Mouse (Mus musculus) hindlimb bud, embryonic 11.5 days (tissue): Measurements from ENCODE around the gene Ngdn.
"Not testable (repeated sequence)": the region's sequence is repeated elsewhere in the genome, so short reads cannot be mapped to it uniquely, and the experiment has no call there.

Source experiments
- DNase-seq: peaks from one replicate; pipeline ENCODE4 v3.0.0-alpha.2; 2012; ENCODE audit warnings: low read depth, low spot score; ENCODE audit errors: extremely low spot score

The Ngdn gene

DNA sequence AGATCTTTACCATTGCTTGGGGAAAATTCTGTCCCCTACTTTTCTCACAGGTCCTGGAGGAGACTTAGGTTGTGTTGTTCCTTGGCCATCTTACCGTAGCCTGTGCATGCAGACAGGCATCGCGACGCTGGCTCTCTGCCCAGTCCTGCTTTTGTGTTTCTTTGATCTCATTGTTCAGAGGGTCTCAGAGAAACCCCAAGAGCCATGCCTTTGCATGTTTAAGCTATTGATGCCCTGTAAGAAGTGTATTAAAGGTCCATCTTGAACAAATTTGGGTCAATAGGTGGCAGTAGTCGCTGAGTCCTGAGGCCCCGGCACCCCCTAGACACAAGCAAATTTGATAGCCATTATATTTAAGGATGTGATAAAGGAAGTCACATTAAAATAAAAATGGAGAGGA lies 12.4 kb downstream of the Ngdn start:
- DNase-seq: no peak

DNA sequence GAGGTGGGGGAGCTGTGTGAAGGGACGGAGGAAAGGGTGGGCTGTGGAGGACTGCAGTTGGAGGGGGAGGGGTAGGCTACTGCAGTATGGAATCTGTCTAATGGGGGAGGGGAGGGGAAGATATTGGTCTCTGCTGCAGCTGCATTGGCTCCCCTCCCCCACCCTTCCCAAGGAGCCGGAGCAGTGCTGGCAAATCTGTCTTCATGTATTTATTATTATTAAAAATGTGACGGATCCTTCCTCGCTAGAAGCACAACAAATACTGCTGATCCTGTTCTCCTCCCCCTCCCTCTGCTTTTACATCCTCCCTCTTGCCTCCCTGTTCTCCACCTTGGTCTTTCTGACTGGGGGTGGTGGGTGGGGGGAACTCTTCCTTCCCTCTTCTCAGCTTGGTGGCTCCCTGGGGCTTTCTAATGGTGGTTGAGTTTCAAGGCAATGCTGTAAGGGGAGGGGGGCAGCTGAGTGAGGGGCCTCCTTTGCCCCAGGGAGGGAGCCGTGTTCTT lies 13.1 kb downstream of the Ngdn start:
- no peak for DNase-seq

DNA sequence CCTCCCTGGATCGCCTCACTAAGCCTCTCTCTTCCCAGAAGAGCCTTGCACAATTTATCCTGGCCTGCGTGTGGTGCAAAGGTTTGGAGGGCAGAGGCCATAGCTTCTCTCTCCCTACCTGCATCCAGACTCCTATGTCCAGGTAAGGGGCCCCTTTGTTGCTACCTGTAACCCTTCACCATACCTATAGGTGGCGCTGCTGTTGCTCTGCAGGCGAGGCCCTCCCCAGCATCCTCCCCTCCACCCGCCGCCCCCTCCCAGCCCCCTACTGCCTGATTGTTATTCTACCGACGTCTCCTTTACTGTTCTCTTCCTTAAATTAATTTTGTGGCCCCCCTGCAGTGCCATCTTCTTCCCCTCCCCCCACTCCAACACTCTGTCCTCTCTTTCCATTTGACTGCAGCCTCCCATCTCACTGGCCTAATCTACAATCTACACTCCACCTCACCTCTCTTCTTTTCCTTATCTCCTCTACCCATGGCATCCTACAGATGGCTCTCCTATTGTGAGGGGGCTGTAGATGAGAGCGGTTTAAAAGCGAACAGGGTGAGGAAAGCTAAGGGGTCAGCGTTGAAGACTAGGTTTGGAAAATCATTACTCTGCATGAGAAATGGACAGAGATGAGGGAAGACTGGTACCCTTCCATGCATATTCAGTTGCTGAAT lies 13.9 kb downstream of the Ngdn start:
- no peak for DNase-seq

DNA sequence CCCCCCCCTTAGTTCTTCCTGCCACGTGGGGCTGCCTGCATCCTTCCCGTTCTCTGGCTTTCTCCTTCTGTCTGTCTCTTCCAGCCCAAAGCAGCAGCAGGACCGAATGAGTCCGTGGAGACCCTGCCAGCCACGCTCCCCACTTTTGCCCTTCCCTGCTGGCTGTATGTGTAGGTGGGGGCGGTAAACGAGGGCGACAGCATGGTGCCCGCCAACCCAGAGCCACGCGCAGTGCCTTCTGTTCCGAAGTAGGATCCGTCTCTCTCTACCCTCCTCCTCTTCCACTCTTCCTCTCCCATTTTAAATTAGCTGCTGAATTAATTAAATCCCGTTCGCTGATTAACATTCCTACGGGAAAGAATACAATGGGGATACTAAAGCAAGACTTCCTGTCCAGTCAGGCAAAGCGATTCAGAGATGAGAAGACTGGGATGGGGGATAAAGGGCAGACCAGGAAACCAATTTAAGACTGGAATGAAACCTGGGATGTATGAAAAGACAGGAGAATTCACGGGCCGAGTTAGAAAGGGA lies 17.5 kb downstream of the Ngdn start:
- no peak for DNase-seq

DNA sequence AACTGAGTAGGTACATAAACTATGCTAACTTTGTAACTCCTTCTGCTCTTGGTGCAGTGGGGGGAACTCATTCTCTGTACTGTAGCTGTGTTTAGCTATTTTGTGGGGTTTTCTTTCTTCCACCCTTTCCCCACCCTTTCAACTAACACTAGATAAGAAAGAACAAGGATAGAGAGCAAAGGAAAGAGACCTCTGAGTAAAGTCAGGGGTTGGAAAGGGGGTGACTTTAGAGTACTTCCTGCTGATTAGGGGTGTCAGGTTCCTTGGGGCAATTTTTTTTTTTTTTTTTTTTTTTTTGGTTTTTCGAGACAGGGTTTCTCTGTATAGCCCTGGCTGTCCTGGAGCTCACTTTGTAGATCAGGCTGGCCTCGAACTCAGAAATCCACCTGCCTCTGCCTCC lies 28.4 kb downstream of the Ngdn start:
- DNase-seq: not testable (repeated sequence)

DNA sequence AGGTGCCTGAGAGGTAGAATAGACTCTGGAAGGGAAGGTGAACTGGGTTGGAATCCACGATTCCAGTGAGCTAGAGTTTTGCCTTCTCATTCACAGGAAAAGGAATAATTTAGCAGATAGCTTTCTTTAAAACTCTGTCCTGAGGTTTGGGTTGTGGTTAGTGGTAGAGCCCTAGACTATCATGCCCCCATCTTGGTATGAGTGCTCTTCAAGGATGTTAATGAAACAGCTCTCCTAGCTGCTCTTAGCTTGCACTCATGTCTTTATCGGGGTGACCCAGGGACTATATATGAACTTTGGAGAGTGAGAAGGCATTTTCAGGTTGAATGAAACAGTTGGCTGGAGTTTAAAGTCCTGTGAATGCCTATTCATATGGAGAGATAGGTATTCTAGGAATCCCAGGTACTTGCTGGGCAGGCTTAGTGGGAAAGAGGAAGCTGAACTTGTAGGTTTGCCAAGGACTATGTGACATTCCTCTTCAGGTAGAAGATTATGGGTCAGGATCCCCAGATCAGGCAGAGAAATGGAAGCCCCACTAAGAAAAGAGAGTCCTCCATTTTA lies 32.8 kb downstream of the Ngdn start:
- no peak for DNase-seq

DNA sequence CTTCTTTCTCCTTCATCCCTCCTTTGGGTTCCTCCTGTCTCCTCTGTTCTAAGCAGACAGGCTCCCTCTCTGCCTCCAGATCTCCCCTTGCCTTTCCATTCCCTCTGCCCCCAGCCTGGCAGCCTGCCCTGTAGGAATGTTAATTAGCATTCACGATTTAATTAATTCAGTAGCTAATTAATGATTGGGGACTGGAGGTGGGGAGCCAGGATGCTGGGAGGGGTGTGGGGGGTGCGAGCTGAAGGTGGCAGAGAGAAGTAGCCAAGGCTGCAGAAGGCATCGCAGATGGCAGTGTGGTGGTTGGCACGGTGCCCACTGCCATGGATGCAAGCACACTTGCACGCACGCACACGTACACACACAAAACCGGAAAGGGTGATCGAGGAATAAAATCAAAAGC lies 37.2 kb downstream of the Ngdn start:
- DNase-seq: no peak

DNA sequence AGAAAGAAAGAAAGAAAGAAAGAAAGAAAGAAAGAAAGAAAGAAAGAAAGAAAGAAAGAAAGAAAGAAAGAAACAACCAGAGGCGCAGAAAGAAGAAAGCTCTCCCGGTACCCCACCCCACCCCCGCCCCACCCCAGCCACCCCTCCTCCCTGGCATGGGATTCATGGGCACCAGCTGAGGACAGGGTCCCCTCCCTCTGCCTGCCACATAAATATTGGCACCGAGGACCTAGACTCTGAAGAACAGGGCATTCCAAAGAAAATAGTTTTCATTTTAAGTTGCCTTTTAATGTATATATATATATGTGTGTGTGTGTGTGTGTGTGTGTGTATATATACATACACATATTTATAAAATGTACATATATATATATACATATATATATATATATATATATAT lies 37.8 kb downstream of the Ngdn start:
- DNase-seq: no peak

DNA sequence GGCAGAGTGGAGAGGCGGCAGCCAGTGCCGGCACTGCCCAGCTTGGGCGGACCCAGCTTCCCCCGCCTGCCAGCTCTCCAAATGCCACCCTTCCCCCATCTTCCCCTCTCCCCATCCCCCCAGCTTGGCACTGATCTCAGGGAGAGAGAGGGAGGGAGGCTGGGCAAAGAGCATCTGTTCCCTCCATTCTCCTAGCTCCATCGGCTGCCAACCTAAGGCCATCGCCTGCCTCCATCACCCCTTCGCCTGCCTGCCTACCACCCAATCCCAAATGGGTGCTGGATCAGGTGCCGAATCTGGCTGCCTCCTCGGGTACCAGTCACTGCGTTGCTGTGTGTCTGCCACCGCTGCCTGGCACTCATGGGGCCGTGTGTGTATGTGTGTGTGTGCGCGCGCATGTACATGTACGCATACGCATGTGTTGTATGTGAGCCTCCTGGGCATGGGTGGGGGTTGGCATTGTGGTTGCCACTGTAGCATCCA lies 38.5 kb downstream of the Ngdn start:
- no peak for DNase-seq

DNA sequence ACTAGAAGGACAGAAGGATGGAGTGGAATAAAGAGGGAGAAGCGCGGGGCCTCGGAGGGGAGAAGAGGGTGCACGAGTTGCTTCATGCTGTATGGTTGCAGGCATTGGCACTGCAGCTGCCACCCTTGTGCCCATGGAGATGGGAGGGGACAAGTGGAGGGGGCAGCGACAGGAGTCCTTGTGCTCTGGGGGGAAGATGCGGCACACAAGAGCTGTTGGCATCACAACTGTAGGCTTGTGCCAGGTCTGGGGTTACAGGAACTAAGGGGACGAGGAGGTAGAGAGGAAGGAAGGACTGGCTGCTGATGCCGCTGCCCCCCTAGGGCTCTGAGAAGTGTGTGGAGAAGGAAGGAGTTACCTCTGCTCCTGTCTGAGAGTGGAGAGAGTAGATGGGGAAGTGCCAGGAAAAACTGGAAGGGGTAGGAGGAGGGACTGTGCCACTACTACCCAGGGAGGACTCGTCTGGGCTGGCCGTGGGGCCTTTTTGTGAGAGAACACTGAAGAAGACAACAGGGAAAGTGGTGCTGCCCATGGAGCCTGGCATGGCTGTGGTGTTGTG lies 39.0 kb downstream of the Ngdn start:
- no peak for DNase-seq

DNA sequence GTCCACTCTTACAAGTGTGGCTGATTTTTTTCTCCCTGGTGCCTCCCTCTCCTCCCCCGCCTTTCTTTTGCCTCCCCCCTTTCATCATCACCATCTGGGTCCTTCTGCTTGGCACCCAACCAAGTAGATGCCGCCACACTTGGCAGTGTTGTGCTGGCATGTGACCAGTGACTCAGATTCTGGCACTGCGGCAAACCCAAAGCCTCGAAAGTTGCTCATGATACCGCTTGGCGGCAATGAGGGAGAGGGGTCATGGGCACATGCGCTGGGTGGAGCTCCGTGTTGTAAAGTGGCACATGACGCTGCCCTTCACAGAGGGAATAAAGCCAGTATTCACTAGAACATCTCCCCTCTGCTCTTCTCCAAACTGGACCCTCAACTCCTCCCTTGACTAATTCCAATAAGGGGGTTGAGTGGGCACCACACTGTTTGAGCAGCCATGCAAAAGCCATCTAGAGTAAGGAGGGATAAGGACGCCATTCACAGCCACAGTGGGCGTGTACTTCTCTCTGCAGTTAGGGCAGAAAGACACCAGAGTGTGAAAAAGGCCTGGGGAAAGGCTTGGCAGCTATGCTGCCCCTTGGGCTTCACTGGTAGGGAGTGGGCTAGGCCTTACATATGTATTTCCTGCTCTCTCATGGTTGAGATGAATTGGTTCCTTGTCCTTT lies 40.0 kb downstream of the Ngdn start:
- no peak for DNase-seq

DNA sequence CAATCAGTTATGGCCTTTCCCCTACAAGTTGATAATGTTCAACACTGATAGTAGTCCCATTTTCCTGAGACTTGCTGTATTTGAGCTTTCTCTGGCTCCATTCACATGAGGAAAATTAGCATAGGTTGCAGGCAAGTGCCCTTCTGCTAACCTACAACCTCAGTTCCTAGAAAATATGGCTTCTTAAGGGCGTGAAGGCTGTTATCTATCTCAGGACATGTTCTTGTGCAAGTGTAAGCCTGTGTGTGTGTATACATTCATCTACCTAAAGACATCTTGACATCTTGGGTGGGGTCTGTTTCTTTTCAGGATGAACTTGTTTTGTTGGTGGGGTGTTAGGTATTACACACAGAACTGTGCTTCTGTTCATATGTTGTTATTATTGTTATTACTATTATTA lies 43.8 kb downstream of the Ngdn start:
- DNase-seq: no peak

DNA sequence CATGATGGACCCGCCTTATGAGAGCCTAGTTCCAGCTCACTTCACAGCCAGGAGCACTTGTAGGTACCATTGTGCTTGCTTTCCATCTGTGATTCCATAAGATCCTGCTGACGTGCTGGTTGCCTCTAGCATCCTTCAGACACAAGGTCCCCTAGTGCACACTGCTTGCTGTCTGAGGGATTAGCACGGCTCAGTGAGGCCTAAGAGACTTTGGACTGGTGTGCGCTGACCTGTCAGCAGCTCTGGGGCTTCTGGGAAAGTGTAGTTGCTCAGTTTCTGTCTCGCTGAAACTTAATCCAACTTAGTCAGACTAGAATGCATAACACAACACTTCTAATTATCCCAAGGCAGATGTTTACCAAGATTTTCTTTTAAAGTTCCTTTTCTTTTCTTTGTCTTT lies 44.7 kb downstream of the Ngdn start:
- no peak for DNase-seq

DNA sequence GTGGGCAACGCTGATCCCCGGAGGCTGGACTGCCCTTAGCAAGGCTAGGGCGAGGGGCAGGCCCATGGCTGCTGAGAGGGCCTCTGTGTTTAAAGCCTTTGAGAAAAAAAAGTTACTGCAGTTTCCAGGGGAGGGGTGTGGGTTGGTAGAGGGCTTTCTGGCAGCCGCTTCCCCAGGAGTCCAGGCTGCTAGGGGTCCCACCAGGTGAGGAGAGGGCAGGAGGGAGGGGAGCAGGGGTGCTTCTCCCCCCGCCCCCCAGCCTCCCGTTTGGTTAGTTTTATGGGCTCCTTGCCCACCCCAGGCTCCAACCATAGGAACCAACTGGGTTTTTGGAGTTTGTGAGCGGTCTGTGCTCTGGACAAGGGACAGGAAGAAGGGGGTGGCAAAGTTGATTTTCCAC lies 46.6 kb downstream of the Ngdn start:
- DNase-seq: no peak

DNA sequence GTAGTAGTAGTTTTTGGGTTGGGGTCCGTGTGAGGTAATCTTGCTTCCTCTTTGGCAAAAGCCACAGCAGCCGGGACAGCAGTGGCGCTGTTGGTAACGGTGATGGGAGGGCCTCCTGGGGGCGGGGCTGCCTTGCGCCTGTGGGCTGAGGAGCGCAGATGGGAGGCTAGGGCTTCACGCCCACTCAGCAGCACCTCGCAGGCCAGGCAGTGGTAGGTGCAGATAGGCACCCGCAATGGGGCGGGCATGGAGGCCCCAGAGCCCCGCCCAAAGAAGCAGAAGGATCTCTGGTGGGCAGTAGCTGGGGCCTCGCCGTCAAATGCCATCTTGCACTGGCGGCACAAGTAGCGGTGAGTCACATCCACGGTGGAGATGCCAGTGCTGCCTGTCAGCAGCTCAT lies 47.4 kb downstream of the Ngdn start:
- DNase-seq: no peak

DNA sequence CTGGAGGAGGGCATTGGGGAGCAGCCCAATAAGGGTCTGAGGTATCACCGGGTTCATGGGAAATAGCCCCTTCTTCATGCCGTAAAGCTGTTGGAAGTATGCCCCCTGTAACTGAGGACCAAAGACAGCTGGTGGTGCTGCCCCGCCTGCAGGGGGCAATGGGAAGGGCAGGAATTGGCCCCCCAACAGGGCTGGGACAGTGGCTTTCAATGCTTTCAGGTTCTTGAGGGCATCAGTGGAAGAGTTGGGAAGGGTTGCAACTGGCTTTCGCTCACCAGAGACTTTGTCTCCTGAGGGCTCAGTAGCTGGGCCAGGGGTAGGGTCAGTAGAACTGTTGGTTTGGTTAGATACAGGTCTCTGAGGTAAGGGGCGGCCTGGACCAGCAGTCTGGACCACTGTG lies 47.9 kb downstream of the Ngdn start:
- DNase-seq: no peak

DNA sequence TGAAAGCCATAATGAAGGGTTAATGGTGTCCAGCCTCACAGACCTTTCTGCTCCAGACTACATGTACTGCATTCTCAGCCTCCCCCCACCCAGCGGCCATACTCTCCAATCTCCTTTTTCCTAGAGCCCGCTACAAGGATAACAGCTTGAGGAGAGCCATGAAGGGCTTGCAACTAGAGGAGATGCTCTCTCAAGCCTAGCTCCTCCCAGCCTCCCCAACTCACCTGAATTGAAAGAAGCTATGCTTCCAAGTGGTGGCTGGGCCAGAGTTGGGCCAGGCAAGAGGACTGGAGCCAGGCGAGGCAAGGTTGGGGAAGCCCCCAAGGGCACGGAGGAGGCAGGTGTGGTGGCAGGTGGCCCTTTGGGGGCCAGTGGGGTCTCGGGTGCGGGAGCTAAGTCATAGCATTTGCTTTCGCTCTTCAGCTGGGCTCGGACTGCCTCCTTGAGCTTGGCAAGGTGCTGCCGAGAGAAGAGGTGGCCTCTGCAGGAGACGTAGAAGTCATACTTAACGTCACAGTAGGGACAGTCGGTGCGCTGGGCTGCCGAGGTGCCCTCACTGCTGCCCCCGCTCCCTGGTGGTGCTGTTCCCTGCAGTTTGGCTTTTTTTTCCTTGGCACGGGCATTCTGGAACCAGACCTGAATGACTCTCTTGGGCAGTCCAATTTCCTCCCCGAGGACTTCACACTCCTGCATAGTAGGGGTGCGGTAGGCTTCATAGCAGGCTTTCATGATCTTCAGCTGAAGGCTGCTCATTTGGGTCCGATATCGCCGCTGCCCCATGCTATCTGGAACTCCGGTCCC lies 48.5 kb downstream of the Ngdn start:
- DNase-seq: no peak

DNA sequence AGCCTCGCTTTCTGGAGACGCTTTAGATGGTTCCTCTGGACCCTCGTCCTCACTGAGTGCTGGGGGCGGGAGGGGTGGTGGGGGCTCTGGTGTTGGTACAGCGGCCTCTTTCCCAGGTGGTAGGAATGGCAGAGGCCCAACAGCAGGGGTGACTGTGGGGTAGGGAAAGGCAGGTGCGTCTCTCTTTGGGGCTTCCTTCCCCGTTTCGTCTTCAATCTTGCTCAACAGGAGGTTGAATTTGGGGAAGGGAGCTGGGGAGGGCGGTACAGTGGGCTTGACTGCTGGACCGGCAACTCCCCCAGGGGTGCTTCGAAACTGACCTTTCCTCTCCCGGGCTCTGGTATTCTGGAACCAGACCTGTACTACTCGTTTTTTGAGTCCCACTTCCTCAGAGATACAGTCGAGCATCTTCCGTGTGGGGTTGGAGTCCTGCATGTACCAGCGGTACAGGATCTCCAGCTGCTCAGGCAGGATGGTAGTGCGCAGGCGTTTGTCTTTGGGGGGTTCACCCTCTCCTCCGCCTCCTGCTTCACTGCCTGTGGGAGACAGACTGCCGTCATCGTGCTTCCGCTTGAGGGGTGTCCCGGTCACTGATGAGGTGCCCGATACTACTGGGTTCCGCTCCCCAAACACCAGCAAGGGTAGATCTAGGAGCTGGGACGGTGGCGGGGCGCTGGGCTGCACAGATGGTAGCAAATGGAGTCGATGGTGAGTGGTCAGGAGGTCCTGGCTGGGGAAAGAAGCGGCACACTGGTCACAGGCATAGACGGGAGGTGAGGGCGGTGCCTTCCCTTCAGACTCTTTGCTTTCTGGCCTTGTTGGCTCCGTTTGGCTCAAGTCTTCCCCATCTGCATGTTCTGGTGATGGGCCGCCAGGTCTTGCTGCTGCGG lies 49.5 kb downstream of the Ngdn start:
- no peak for DNase-seq

DNA sequence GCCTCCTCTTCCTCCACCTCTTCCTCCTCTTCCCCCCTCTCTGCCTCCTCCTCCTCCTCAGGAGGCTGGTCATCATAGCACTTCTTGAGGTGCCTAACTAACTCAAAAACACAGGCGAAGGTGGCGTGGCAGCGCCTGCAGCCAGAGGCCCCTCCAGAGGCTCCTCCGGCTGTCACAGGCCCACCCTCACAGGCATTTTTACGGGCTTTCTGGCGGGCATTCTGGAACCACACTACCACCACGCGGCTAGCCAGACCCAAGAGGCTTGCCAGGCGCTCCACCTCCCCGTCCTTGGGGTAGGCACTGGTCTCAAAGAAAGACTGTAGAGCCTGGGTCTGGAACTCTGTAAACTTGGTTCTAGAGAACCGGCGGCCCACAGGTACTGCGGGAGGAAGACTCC lies 50.1 kb downstream of the Ngdn start:
- no peak for DNase-seq

DNA sequence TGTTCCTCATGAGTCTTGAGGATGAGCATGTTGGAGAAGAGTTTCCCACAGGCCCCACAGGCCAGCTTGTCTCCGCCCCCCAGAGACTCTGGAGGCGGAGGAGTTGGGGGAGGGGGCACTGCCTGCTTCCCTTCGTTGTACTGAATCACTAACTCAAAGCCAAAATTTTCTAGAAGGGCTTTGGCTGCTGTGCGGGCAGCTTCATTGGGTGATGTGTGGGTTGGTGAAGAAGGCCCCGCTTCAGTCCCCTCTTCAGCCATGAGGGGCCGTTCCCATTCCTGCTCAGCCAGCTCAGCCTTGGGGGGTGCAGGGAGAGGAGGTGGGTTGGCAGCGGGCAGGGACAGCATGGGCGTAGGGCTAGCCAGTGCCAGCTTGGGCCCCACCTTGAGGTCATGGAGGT lies 50.8 kb downstream of the Ngdn start:
- no peak for DNase-seq
